Mouse (Mus musculus): Measurements from ENCODE around the gene Sprn.

Sprn gene

GRCm38 (mm10) chr7:140154218-140154927 lies at the start of gene Sprn:
Gene Sprn, minus strand, starts transcription at chr7:140154877.
- DNase-seq (ENCODE audit: low read depth) = no peak

- no peak for DNase-seq (ENCODE audit: low read depth)
Observed at GRCm38 (mm10) chr7:140201090-140201489, 46.4 kb upstream of the Sprn start.

- DNase-seq (ENCODE audit: low read depth) = no peak
Observed at GRCm38 (mm10) chr7:140196002-140196401, 41.3 kb upstream of the Sprn start.

GRCm38 (mm10) chr7:140194031-140194430 lies 39.4 kb upstream of the Sprn start:
- DNase-seq (ENCODE audit: low read depth) = no peak

GRCm38 (mm10) chr7:140192851-140193250 lies 38.2 kb upstream of the Sprn start:
- DNase-seq (ENCODE audit: low read depth) = no peak

- no peak for DNase-seq (ENCODE audit: low read depth)
Observed at GRCm38 (mm10) chr7:140192445-140192844, 37.8 kb upstream of the Sprn start.

GRCm38 (mm10) chr7:140190435-140190834 lies 35.8 kb upstream of the Sprn start:
- DNase-seq (ENCODE audit: low read depth) = no peak

- DNase-seq (ENCODE audit: low read depth) = peak; percentile 65
Observed at GRCm38 (mm10) chr7:140188391-140189328, 34.0 kb upstream of the Sprn start.

GRCm38 (mm10) chr7:140187721-140188390 lies 33.2 kb upstream of the Sprn start:
- no peak for DNase-seq (ENCODE audit: low read depth)

GRCm38 (mm10) chr7:140186646-140187620 lies 32.3 kb upstream of the Sprn start:
- DNase-seq (ENCODE audit: low read depth) = peak; percentile 33

- no peak for DNase-seq (ENCODE audit: low read depth)
Observed at GRCm38 (mm10) chr7:140184206-140184605, 29.5 kb upstream of the Sprn start.

- DNase-seq (ENCODE audit: low read depth) = no peak
Observed at GRCm38 (mm10) chr7:140180692-140181091, 26.0 kb upstream of the Sprn start.

- no peak for DNase-seq (ENCODE audit: low read depth)
Observed at GRCm38 (mm10) chr7:140179176-140179575, 24.5 kb upstream of the Sprn start.

GRCm38 (mm10) chr7:140172936-140173335 lies 18.3 kb upstream of the Sprn start, which contains the start of gene Olfr523:
Gene Olfr523, plus strand, starts transcription at chr7:140173217.
- no peak for DNase-seq (ENCODE audit: low read depth)

- DNase-seq (ENCODE audit: low read depth) = no peak
Observed at GRCm38 (mm10) chr7:140170863-140171262, 16.2 kb upstream of the Sprn start.

- no peak for DNase-seq (ENCODE audit: low read depth)
Observed at GRCm38 (mm10) chr7:140169386-140169785, 14.7 kb upstream of the Sprn start.

GRCm38 (mm10) chr7:140167950-140168349 lies 13.3 kb upstream of the Sprn start:
- no peak for DNase-seq (ENCODE audit: low read depth)

GRCm38 (mm10) chr7:140164664-140165063 lies 10.0 kb upstream of the Sprn start, which contains the start of gene Olfr522:
Gene Olfr522, minus strand, starts transcription at chr7:140164764.
- DNase-seq (ENCODE audit: low read depth) = no peak

GRCm38 (mm10) chr7:140160363-140160762 lies 5.7 kb upstream of the Sprn start:
- DNase-seq (ENCODE audit: low read depth) = no peak

- no peak for DNase-seq (ENCODE audit: low read depth)
Observed at GRCm38 (mm10) chr7:140153829-140154217, 854 bp downstream of the Sprn start.

- DNase-seq (ENCODE audit: low read depth) = no peak
Observed at GRCm38 (mm10) chr7:140153383-140153782, 1.3 kb downstream of the Sprn start.
